Mouse (Mus musculus): ENCODE data around the gene Mettl27.

The Mettl27 gene

DNA sequence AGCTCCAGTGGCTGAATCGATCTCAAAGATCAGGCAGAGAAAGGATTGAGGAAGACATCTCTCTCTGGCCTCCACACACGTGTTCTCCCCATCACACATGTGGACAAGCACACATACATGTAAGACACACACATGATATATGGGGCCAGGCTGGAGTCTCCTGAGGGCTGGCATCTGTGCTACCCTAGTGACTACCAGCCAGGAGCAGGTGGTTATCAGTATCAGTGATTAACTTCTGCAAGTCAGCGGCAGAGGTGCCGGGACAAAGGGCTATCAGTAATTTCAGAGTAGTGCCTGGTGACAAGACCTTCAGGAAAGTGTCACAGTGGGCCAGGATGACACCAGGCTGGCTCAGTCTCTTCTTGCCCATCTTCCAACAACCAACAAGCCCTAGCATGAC lies 18.4 kb upstream of the Mettl27 start:
- no peak for TF ChIP-seq GATA4 (IDR thresholded peaks at IDR 0.05; ENCODE audit: insufficient replicate concordance, low read length)

DNA sequence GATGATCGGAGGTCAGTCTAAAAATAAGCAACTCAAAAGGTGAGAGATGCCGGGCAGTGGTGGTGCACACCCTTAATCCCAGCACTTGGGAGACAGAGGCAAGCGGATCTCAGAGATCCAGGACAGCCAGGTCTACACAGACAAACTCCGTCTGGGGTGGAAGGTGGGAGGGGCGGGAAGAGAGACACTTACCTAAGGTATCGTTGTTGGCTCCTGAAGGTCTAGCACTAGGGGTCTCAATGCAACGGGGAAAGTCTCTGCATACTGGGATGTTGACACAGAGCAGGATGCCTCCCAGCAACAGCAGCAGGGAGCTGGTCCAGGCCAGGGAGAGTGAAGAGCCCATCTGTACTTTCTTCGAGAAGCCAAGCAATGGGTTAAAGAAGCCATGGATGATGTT lies 17.7 kb upstream of the Mettl27 start:
- TF ChIP-seq GATA4 (IDR thresholded peaks at IDR 0.05; ENCODE audit: insufficient replicate concordance, low read length), result no peak

GRCm38 (mm10) chr5:134915311-134915710 lies 16.9 kb upstream of the Mettl27 start, which contains the start of gene Cldn13:
Gene Cldn13, minus strand, starts transcription at chr5:134915526.
- TF ChIP-seq GATA4 (IDR thresholded peaks at IDR 0.05; ENCODE audit: insufficient replicate concordance, low read length), result no peak

DNA sequence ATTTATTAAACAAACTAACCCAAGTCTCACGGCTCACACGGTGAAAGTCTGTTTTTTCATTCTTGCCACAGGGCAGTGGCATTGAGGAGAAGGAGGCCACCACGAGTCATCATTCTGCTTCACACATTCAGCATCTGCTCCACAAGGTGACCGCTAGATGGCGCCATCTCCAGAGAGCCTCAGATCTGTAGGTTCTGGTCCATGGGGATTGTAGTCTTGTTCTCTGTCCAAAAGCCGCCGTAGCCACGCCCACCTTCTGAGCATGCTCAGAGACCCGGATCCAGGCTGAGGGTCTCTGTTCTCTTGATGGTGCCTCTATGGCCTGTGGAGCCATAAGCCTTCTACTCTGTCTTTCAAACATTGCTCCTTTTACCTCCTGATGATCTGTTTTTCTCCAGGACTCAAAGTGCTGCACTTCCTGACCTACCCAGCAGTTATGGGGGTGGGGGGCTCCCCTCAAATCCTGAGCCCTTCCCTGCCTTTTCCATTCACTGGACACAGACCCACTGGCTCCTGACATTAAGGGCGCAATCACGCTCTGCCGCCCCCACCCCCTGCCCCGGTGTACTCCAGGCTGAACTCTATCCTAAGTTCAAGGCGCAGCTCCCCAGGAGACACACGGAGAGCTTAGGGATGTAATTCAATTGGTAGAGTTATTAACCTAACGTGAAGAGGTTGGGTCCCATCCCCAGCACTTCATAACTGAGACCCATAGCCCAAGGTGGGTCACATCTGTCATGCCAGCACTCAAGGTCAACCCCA lies 13.9 kb upstream of the Mettl27 start:
- TF ChIP-seq GATA4 (IDR thresholded peaks at IDR 0.05; ENCODE audit: insufficient replicate concordance, low read length), result no peak

- no peak for TF ChIP-seq GATA4 (IDR thresholded peaks at IDR 0.05; ENCODE audit: insufficient replicate concordance, low read length)
Observed at GRCm38 (mm10) chr5:134919097-134919496, 13.1 kb upstream of the Mettl27 start.

GRCm38 (mm10) chr5:134920106-134920687 lies 12.0 kb upstream of the Mettl27 start:
- TF ChIP-seq GATA4 (IDR thresholded peaks at IDR 0.05; ENCODE audit: insufficient replicate concordance, low read length), result no peak

DNA sequence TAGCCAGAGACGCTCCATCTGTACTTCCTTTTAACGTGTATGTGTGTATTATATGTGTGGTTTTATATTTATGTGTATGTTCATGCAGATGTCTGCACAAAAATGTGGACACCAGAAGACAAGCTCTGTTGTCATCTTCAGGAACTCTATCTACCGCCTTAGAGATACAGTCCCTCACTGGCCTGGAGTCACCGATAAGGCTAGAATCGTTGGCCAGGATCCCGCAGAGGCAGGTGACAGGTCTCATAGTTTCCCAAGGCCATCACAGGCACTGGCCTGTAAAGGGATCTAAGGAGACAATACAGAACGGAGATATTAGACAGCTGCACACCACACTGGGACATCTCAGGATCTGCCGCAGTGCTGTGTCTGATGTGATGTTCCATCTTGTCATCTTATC lies 11.1 kb upstream of the Mettl27 start:
- no peak for TF ChIP-seq GATA4 (IDR thresholded peaks at IDR 0.05; ENCODE audit: insufficient replicate concordance, low read length)

- TF ChIP-seq GATA4 (IDR thresholded peaks at IDR 0.05; ENCODE audit: insufficient replicate concordance, low read length), result no peak
Observed at GRCm38 (mm10) chr5:134923141-134923540, 9.0 kb upstream of the Mettl27 start.

DNA sequence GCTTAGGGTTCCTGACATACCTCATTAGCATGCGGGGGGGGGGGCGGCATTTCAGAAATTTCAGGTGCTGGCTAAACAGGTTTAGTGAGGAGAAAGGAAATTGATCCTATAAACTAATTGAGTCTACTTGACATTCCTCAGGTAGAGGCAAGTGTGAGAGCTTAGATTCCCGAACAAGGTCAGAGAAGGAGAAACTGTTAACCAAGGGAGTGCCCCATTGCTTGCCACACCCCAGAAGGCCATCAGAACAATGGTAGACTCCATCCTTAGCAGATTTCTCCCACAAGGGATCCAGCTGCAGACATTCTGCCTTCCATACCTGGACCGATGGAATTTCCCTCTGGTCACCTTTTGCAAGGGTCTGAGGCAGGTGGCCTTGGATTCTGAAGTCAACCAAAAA lies 5.4 kb upstream of the Mettl27 start:
- no peak for TF ChIP-seq GATA4 (IDR thresholded peaks at IDR 0.05; ENCODE audit: insufficient replicate concordance, low read length)

- no peak for TF ChIP-seq GATA4 (IDR thresholded peaks at IDR 0.05; ENCODE audit: insufficient replicate concordance, low read length)
Observed at GRCm38 (mm10) chr5:134929988-134930387, 2.2 kb upstream of the Mettl27 start.

DNA sequence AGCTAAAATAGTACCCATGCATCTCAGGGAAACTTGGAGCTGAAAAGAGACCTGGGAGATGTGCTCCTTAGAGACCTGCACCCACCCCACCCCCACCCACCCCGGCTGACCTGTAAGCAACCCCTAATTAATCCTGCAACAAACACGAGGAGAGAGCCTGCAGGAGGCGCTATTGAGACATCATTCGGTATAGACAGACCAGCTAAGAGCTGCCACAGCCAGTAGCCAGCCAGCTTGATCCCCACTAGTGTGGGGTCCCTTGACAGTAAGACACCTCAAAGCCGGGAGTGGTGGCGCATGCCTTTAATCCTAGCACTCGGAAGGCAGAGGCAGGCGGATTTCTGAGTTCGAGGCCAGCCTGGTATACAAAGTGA lies 722 bp downstream of the Mettl27 start:
- TF ChIP-seq GATA4 (IDR thresholded peaks at IDR 0.05; ENCODE audit: insufficient replicate concordance, low read length), result no peak

DNA sequence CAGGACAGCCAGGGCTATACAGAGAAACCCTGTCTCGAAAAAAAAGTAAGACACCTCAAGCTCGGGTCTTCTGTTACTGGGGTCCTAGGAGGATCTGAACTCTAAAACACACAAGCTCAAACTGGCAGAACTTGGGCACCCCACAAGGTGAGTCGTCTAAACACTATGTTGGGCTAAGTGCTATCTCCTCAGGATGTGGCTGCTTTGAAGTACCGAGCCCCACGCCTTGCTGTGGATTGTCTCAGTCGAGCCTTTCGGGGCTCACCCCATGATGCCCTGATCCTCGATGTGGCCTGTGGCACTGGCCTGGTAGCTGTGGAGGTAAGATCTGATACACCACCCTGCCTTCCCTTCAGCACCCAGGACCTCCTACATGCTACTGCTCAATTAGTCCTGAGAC lies 1.1 kb downstream of the Mettl27 start:
- TF ChIP-seq GATA4 (IDR thresholded peaks at IDR 0.05; ENCODE audit: insufficient replicate concordance, low read length), result no peak

DNA sequence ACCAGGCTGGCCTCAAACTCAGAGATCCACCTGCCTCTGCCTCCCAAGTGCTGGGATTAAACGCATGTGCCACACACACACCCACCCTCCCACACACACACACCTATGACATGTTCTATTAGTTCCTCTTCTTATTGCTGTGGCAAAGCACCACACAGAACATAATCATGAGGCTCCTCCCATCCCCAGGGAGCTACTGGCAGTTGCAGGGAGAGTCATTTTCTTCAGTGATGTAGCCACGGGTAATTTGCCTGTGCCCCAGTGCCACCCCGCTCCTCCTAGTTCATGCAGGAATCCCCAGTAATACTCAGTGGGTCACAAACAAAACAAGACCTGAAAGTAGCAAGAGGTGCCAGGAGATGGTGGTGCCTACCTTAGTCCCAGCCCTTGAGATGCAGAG lies 2.5 kb downstream of the Mettl27 start:
- TF ChIP-seq GATA4 (IDR thresholded peaks at IDR 0.05; ENCODE audit: insufficient replicate concordance, low read length), result no peak

GRCm38 (mm10) chr5:134936051-134936450 lies 3.9 kb downstream of the Mettl27 start:
- no peak for TF ChIP-seq GATA4 (IDR thresholded peaks at IDR 0.05; ENCODE audit: insufficient replicate concordance, low read length)

DNA sequence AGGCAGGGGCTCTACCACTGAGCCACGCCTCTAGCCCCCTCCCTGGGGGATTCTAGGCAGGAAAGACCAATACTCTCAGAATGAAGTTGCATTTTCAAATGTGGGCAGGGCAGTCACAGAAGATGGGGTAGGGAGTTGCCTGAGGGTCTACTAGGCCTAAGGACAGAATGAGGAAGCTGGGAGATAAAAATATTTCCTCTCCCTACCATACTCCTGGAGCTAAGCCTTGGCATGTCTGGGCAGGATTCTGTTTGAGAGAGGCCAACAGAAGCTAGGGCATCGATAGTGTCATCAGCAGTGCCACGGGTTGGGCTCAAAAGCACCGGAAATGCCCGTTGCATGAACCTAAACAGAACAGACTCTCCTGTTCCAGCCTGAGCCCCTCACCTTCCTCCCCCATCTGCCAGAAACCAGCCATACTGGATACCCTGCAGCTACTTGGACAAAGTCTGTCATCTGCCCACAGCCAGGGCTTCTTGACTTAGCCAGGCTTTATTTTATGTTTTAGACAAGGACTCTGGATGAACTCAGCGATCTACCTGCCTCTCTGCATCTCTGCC lies 4.5 kb downstream of the Mettl27 start:
- no peak for TF ChIP-seq GATA4 (IDR thresholded peaks at IDR 0.05; ENCODE audit: insufficient replicate concordance, low read length)

DNA sequence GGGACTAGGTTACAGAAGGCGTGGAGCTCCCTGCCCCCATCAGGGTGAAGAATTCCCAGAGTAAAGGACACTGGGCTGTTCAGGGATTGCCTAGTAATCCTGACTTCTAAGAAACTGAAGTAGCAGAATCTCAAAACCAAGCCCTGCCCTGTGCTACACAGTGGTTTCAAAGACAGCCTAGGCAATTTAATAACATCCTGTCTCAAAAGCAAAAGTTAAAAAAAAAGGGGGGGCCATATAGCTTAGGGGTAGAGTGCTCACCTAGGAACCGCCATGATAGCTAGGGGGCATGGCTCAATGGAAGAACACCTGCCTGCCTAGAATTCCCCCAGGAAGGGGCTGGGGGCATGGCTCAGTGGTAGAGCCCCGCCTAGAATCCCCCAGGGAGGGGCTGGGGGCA lies 6.9 kb downstream of the Mettl27 start:
- TF ChIP-seq GATA4 (IDR thresholded peaks at IDR 0.05; ENCODE audit: insufficient replicate concordance, low read length), result no peak
